Mouse (Mus musculus) lung, postnatal 4 days (tissue): ENCODE data around the gene Dpm2.

ENCODE experiments used
- DNase-seq, 2 experiments: peaks; one replicate each; pipeline ENCODE4 v3.0.0; 2021

The Dpm2 gene

DNA sequence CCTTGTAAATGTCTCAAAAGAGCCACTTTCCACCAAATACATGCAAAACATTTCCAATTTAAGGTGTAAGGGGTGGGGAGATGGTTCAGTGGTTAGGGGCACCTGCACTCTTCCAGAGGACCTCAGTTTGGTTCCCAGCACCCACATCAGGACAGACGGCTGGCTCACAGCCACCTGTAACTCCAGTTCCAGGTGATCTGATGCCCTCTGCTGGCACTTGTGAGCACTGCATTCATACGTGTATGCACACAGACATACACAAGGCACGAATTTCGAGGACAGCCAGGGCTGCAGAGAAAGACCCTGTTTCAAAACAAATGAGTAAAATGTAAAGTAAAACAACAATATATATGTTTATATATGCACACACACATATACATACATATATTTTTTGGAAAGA lies 46.9 kb downstream of the Dpm2 start:
- no peak for DNase-seq

DNA sequence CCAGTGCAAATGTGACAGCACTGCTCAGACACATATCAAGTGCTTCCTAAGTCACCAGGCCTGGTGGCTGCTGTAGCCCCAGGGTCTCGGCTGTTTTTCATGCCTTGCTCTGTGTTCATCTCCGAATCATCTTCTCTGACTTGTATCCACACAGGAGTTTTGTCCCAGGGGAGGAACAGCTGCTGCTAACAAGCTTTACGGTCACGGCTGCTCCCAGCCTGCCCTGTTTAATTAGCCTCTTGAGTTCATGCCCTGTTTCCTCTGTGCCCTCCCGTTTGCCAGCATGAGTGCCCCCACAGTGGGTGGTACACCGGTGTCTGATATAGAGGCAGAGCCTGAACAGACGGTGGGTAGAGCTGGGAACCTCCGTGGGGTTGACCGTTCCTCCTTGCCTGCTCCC lies 47.4 kb downstream of the Dpm2 start:
- DNase-seq = no peak

DNA sequence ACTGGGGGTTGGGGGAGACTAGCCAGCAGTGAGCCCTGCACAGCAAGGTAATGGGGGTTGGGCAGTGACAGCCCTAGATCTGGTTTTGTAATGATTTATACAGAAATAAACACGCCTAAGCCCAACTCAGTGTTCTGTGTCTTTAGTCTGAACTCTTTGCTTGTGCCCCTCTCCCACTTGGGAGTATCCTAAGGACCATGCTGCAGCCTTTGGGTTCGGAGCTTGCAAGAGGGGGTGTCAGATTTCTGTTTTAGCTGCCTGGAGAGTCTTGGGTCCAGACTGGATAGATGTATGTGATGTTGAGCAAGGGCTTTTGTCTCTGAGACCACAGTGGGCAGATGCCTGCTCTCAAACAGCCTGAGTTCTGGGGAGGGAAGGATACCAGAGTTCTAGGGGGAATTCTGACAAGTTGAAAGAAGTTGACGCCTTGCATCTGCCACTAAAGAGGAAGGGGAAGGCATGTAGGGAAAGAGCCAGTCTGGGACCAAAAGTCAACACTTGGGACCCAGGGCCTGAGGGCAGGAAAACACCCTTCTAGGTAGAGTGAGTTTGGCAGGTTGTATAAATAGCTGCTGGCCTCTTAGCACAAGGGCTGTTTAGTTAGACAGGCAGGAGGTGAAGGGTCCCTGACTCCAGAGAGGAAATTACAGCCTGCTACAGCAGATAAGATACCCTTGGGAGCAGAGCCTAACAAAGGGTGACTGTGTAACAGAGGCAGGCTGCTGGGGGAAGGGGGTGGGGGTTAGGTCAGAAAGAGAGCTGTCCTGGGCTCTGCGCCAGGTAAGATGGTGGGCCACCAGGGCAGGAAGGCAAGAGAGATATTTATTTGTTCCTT lies 50.2 kb downstream of the Dpm2 start:
- peak; percentile 75 to 86 for DNase-seq

DNA sequence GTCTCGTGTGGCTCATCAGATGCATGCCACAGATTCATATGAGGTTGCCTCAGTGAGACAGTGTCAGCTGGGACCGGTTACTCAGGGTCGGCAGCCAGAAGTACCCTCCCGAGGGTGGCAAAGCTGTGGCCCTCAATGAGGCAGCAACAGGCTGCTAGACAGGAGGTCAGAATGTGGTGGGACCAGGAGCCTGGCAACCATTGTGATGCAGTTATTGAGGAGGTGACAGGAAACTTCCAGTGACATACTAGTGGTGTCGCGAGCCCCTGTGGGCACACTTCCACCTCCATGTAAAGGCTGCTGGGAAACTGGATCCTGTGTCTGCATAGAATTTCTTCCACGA lies 50.8 kb downstream of the Dpm2 start, which contains the start of gene Ak1:
TSS of gene Ak1 (plus strand) at position 242 of the 343 bp plus-strand sequence.
- DNase-seq = no peak
